Mouse (Mus musculus) adrenal gland, postnatal 10 days (tissue): ENCODE measurements around the gene Large1. TPM values are rescaled to one million over a fixed set of nuclear protein-coding genes. Genes with fewer than 3 reads are reported as not detected.

ENCODE experiments used
- DNase-seq: peaks from one replicate; pipeline ENCODE4 v3.0.0; 2021; ENCODE audit warnings: mixed read lengths
- microRNA-seq: library from miRNA; unstranded; fragments of <30 nt; microRNA quantifications from one replicate; pipeline ENCODE4 v1.2.0, GENCODE M21; 2021
- total RNA-seq, 2 experiments: library from RNA; stranded (reverse); gene quantifications; 2 replicates each; pipeline ENCODE4 v1.2.3; 2021

The Large1 gene
- total RNA-seq, 2 experiments from 2014 or later: 20.9 to 25.7 TPM

DNA sequence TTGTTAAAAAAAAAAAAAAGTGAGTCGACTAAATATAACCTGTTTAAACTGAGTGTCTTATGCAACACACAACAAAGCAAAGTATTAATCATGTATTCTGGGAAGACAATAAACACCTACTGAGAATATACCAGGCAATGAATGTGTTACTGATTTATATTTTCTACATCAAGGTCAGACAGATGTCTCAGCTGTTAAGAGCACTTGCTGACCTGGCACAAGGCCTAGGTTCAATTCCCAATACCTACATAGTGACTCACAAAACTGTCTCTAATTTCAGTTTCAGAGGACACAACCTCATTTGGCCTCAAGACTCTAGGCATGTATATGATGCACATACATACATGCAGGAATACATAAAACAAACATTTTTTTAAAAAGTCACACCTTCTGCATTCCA is 575.5 kb downstream of the Large1 start:
- no peak for DNase-seq

DNA sequence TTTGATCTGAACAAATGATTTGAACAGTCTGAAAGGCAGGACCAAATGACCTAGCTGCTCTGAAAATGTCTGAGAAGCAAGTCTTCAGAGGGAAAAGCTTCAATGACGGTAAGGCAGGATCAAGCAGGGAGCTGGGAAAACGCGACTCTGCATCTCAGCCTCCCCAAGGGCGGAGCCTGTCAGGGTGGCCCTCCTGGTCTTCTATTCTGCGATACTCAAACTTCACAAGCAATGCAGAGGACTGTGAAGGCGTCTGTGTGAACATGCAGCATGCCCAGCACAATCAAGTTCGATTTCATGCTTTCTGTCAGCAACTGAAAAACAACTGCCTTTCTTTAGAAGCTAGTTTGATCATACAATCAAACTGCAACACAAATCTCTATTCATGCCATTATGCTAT is 586.6 kb downstream of the Large1 start:
- DNase-seq: no peak

DNA sequence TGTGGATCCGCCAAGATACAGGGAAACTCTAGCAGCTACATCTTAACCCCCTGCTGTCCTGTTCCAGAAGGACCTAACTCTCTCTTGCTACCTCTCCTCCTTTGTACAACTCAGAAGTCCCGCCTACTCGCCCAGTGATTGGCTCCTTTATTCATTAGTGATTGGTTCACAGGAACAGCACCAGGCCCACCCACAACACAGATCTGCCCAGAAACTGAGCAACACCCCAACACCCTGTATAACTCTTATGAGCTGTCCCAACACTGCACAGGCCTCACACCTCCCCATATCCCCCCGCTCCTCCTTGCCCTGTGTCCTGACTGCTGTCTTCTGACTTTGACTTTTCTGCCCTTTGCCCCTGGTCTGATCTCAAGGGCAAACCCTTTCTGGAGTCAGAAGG is 587.6 kb downstream of the Large1 start:
- no peak for DNase-seq

Small RNA genes lying within 50 kb of the gene (microRNA-seq; reads per million reads assigned to microRNA genes)
- 2.3 reads per million for gene Mir28b
